20 mouse cellular contexts compared by ENCODE assay signal in genomic region chr17:78888554-78888953, GRCm38 (mm10). TPM values are rescaled to one million over a fixed set of nuclear protein-coding genes. Genes with fewer than 3 reads are reported as not detected.
"Had no signal": no experiment of that assay in that cellular context is flagged by ENCODE, and none has a peak within 500 bp of the region (broad histone marks: within the 10 kb centered on the region; RNA-seq: fewer than 3 reads in every experiment).

No protein-coding gene starts in this region.

- H3K27me3 ChIP-seq: limb, embryonic 15.5 days; liver, embryonic 12.5 days; neural tube, embryonic 13.5 days had no signal

- H3K4me1 ChIP-seq: limb, embryonic 15.5 days; liver, embryonic 12.5 days; midbrain, embryonic 10.5 days; neural tube, embryonic 13.5 days had no signal

- DNase-seq: kidney, postnatal 14 days; lung, embryonic 14.5 days; lung, postnatal 10 days; lung, postnatal 4 days; midbrain, embryonic 14.5 days; right cerebral cortex, adult 18-20 months; right cerebral cortex, postnatal 25 days; thymus, postnatal 4 days had no signal

- H3K36me3 ChIP-seq: limb, embryonic 15.5 days; liver, embryonic 12.5 days; midbrain, embryonic 10.5 days; neural tube, embryonic 13.5 days had no signal

- H3K27ac ChIP-seq: limb, embryonic 15.5 days; liver, embryonic 12.5 days; midbrain, embryonic 10.5 days; neural tube, embryonic 13.5 days; stomach, postnatal 0 days had no signal

- H3K9ac ChIP-seq: limb, embryonic 15.5 days; liver, embryonic 12.5 days; lung, embryonic 14.5 days; neural tube, embryonic 13.5 days had no signal

- H3K4me3 ChIP-seq: limb, embryonic 15.5 days; liver, embryonic 12.5 days; midbrain, embryonic 10.5 days; neural tube, embryonic 13.5 days had no signal

RNA-seq across cellular contexts. Expression of gene Sult6b1, which starts 18.2 kb away (rescaled TPM):
- total RNA-seq: layer of hippocampus, postnatal 14 days; left cerebral cortex, adult 18-20 months; left cerebral cortex, postnatal 10 days; megakaryocyte, adult 5-6 weeks had no signal
- polyA plus RNA-seq: large intestine, adult 2 months; limb, embryonic 15.5 days; liver, embryonic 12.5 days; liver, embryonic 16.5 days; midbrain, embryonic 14.5 days; neural tube, embryonic 13.5 days; small intestine, adult 2 months had no signal
